Mouse (Mus musculus): ENCODE measurements at regions not wholly inside any gene's neighbourhood (a gene's known extent, or its start where the extent isn't known, plus 50 kb on each side); places are given as distances from the start of the nearest gene placed in this dataset.
"Not testable (repeated sequence)": the region's sequence is repeated elsewhere in the genome, so short reads cannot be mapped to it uniquely, and the experiment has no call there.

DNA sequence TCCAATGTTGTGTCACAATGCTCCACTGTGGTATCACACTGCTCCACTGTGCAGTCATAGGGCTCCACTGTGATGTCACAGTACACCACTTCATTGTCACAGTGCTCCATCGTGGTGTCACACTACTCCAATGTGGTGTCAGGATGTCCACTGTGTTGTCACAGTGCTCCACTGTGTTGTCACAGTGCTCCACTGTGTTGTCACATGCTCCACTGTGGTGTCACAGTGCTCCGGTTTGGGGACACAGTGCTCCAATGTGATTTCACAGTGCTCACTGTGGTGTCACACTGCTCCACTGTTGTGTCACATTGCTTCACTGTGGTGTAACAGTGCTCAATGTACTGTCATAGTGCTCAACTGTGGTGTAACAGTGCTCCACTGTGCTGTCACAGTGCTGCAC, 108.1 kb upstream of the Scaf8 start:
- DNase-seq: peak; percentile 2

DNA sequence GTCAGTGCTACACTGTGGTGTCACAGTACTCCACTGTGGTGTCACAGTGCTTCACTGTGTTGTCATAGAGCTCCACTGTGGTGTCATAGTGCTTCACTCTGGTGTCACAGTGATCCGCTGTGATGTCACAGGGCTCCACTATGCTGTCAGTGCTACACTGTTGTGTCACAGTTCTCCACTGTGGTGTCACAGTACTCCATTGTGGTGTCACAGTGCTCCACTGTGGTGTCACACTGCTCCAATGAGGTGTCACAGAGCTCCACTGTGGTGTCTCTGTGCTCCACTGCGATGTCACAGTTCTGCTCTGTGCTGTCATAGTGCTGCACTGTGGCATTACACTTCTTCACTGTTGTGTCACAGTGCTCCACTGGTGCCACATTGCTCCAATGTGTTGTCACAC, 107.5 kb upstream of the Scaf8 start:
- peak; percentile 1 for DNase-seq

DNA sequence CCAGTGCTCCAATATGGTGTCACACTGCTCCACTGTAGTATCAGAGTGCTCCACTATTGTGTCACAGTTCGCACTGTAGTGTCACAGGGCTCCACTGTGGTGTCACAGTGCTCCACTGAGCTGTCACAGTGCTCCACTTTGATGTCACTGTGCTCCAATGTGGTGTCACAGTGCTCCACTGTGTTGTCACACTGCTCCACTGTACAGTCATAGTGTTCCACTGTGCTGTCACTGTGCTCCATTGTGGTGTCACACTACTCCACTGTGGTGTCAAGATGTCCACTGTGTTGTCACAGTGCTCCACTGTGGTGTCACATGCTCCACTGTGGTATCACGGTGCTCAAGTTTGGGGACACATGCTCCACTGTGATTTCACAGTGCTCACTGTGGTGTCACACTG, 104.8 kb upstream of the Scaf8 start:
- DNase-seq: peak; percentile 1

DNA sequence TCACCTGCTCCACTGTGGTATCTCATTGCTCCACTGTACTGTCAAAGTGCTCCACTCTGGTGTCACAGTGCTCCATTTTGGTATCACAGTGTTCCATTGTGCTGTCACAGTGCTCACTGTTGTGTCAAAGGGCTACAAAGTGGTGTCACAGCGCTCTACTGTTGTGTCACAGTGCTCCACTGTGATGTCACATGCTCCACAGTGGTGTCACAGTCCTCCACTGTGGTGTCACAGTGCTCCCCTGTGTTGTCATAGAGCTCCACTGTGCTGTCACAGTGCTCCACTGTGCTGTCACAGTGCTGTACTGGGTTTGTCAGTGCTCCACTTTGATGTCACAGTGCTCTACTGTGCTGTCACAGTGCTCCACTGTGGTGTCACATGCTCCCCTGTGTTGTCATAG, 102.7 kb upstream of the Scaf8 start:
- DNase-seq: peak; percentile 1

DNA sequence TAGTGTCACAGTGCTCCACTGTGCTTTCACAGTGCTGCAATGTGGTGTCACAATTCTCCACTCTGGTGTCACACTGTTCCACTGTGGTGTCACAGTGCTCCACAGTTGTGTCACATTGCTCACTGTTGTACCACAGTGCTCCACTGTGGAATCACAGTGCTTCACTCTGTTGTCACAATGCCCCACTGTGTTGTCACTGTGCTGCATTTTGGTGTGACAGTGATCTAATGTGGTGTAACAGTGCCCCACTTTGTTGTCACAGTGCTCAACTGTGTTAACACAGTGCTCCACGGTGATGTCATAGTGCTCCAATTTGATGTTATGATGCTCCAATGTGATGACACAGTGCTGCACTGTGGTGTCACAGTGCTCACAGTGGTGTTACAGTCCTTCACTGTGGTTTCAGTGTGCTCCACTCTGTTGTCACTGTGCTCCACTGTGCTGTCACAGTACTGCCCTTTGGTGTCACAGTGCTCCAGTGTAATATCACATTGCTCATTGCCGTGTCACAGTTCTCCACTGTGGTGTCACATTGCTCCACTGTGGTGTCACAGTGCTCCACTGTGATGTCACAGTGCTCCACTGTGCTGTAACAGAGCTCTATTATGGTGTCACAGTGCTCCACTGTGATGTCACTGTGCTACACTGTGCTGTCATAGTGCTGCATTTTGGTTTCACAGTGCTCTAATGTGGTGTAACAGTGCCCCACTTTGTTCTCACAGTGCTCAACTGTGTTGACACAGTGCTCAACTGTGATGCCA, 95.0 kb upstream of the Scaf8 start:
- peak; percentile 1 for DNase-seq

DNA sequence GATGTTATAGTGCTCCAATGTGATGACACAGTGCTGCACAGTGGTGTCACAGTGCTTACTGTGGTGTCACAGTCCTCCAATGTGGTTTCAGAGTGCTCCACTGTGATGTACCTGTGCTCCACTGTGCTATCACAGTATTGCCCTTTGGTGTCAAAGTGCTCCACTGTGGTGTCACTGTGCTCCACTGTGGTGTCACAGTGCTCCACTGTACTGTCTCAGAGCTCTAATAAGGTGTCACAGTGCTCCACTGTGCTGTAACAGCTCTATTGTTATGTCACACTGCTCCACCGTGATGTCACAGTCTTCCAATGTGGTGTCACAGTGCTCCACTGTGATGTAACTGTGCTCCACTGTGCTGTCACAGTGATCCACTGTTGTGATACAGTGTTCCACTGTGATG, 94.4 kb upstream of the Scaf8 start:
- DNase-seq: peak; percentile 1

DNA sequence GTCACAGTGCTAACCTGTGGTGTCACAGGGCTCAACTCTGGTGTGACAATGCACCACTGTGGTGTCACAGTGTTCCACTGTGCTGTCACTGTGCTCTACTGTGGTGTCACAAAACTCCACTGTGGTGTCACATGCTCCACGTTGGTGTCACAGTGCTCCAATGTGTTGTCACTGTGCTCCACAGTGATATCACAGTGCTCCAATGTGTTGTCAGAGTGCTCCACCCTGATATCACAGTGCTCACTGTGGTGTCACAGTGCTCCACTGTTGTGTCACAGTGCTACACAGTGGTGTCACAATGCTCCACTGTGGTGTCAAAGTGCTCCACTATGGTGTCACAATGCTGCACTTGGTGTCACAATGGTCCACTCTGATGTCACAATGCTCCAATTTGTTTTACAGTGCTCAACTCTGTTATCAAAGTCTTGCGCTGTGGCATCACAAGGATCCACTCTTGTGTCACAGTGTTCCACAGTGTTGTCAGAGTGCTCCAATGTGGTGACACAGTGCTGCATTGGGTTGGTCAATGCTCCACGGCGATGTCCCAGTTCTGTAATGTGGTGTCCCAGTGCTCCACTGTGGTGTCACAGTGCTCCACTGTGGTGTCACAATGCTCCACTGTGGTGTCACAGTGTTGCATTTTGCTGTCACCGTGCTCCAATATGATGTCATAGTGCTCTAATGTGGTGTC, 92.4 kb upstream of the Scaf8 start:
- DNase-seq: peak; percentile 1

DNA sequence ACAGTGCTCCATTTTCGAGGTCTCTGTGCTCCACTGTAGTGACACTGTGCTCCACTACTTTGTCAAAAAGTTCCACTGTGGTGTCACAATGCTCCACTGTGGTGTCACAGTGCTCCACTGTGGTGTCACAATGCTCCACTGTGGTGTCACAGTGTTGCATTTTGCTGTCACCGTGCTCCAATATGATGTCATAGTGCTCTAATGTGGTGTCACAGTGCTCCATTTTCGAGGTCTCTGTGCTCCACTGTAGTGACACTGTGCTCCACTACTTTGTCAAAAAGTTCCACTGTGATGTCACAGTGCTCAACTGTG, 91.9 kb upstream of the Scaf8 start:
- DNase-seq: not testable (repeated sequence)

DNA sequence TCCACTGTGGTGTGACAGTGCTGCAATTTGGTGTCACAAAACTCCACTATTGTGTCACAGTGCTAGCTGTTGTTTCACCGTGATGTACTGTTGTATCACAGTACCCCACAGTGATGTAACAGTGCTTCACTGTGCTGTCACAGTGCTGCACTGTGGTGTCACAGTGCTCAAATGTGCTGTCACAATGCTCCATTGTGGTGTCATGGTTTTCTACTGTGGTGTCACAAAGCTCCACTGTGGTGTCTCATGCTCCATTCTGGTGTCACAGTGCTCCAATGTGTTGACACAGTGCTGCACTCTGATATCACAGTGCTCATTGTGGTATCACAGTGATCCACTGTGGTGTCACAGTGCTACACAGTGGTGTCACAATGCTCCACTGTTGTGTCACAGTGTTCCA, 91.3 kb upstream of the Scaf8 start:
- DNase-seq: peak; percentile 0

DNA sequence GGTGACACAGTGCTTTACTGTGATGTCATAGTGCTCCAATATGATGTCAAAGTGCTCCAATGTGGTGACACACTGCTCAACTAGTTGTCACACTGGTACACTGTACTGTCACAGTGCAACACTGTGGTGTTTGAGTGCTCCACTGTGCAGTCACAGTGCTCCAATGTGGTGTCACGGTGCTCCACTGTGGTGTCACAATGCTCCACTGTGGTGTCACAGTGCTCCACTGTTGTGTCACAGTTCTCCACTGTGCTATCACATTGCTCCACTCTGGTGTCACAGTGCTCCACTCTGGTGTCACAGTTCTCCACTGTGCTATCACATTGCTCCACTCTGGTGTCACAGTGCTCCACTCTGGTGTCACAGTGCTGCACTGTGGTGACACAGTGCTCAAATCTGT, 87.9 kb upstream of the Scaf8 start:
- DNase-seq: peak; percentile 1

DNA sequence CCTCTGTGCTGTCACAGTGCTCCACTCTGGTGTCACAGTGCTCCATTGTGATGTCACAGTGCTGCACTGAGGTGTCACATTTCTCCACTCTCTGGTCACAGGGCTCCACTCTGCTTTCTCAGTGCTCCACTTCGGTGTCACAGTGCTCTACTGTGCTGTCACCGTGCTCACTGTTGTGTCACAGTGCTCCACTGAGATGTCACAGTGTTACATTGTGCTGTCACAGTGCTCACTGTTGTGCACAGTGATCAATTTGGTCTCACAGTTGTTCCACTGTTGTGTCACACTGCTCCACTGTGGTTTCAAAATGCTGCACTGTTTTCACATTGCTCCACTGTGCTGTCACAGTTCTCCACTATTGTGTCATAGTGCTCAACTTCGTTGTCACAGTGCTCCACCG, 87.4 kb upstream of the Scaf8 start:
- no peak for DNase-seq

DNA sequence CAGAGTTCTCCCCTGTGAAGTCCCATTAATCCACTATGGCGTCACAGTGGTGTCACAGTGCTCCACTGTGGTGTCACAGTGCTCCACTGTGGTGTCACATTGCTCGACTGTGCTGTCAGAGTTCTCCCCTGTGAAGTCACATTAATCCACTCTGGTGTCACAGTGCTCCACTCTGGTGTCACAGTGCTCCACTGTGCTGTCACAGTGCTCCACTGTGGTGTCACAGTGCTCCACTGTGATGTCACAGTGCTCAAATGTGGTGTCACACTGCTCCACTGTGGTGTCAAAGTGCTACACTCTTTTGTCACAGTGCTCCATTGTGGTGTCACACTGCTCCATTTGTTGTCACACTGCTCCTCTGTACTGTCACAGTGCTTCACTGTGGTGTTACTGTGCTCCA, 85.0 kb upstream of the Scaf8 start:
- DNase-seq: not testable (repeated sequence)

DNA sequence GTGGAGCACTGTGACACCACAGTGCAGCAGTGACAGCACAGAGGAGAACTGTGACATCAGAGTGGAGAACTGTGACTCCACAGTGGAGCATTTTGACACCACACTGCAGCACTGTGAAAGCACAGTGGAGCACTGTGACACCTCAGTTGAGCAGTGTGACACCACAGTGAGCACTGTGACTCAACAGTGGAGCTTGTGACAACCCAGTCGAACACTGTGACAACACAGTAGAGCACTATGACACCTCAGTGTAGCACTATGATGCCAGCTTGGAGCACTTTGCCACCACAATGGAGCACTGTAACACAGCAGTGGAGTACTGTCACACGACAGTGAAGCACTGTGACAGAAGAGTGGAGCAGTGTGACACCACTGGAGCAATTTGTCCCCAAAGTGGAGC, 79.7 kb upstream of the Scaf8 start:
- DNase-seq: no peak

DNA sequence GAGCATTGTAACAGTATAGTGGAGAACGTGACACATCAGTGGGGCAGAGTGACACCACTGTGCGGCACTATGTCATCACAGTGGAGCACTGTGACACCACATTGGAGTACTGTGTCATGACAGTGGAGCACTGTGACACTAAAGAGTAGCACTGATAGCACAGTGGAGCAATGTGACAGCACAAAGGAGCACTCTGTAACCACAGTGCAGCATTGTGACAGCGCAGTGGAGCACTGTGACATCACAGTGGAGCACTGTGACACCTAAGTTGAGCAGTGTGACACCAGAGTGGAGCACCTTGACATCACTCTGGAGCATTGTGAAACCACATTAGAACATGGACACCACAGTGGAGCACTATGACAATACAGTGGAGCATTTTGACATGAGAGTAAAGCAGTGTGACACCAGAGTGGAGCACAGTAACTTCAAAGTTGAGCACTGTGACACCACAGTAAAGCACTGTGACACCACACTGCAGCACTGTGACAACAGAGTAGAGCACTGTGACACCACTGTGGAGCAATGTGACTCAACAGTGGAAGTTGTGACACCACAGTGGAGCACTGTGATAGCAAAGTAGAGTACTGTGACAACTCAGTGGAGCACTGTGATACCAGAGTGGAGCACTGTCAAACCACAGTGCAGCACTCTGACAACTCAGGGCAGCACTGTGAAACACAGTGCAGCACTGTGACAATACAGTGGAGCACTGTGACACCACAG, 77.5 kb upstream of the Scaf8 start:
- DNase-seq: no peak

DNA sequence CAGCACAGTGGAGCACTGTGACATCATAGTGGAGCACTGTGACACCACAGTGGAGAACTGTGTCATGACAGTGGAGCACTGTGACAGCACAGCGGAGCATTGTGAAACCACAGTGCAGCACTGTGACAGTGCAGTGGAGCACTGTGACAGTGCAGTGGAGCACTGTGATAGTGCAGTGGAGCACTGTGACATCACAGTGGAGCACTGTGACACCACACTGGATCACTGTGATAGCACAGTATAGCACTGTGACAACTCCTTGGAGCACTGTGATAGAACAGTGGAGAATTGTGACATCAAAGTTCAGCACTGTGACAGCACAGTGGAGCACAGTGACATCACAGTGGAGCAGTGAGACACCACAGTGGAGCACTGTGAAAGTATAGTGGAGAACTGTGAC, 76.7 kb upstream of the Scaf8 start:
- DNase-seq: no peak

DNA sequence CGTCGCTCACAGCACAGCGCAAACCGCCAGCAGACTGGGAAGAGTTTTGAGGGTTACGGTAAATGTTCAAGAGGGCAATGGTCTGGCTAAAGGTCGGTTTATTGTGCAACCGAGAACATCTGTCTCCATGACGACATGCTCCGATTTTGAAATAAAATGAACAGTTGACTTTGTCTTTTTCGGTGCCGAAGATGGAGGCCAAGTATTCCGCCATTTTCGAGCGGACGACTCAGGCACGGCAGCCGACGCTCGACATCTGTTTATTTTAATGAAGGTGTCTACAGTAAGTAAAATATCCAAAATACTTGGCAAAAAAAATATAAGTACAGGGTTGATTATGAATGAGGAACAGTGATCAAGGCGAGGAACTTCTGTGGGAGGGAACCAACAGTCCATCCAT, 70.3 kb upstream of the Scaf8 start:
- not testable (repeated sequence) for DNase-seq

DNA sequence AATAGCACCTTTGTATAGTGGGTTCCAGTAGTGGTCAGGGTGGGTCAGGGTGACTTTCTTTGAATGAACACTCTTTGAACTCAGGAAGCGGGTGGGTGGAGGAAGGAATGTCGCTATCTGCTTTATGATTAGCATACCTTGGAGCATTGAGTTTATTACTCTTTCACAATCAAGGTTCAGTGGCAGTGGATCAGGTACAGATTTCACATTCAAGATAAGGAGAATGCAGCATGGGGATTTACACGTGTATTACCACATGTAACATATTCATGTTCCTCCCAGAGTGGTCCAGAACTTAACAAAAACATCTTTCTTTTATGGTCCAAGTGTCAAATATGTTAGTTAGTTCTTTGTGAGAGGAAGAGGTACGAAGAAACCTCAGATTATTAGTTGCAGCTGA, 60.9 kb upstream of the Scaf8 start:
- not testable (repeated sequence) for DNase-seq

DNA sequence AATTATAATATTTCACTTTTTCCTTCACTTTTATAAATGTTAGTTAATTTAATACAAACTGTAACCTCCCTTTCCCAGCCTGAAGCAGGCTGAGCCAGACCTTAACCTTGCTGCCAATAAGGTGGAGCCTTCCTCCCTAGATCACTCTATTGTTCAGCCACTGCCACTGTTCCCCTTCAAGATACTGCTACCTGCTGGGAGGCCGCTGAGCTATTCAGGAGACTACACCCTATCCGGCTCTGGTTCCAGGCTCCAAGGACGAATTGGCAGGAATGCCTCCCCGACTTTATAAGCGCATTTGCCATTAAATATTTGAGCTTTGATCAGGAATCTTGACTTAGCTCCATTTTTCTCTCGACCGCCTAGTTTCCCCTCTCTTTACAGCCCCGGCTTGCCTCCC, 59.9 kb upstream of the Scaf8 start:
- DNase-seq: not testable (repeated sequence)

DNA sequence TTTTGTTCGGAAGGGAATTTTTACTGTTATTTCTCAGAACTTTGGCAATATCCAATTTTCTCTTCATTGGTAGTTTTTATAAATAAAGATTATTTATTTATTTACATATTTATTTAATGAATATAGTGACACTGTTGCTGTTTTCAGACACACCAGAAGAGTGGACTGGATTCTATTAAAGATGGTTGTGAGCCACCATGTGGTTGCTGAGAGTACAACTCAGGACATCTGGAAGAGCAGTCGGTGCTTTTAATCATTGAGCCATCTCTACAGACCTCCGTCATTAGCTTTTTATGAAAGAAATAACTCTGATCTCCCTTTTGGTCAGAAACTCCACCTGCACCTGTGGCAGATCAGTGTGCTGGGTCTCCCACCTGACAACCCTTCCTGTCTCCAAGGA, 59.4 kb upstream of the Scaf8 start:
- DNase-seq: not testable (repeated sequence)

DNA sequence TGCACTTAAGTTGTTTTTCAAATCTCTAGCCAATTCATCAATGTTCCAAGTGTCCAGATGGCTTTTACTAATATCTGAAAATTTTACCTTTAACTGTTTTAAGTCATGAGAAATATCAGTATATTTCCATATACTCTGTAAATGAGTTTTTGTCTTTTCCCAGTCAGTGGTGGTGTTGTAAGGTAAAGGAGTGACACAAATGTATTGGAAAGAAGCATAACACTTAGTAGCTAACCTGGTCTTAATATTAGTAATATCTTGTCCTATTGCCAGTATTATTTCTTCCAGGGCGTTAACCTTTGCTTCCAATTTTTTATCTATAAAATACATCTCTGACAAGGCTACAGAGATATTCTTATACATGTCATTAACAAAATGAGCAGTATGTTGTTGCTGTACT, 51.4 kb upstream of the Scaf8 start:
- not testable (repeated sequence) for DNase-seq
